Mouse (Mus musculus) olfactory bulb, adult 2 months (tissue): ENCODE results near the gene 1700019D03Rik. TPM values are rescaled to one million over a fixed set of nuclear protein-coding genes. Genes with fewer than 3 reads are reported as not detected.

Source experiments
- H3K27ac ChIP-seq: fragments of 200-500 bp; 2 replicates; pipeline ENCODE4 v1.5.1; 2012; ENCODE audit warnings: low read depth, low read length; ENCODE audit not compliant: insufficient read depth
- H3K4me1 ChIP-seq: fragments of 200-500 bp; 2 replicates; pipeline ENCODE4 v1.6.1; 2012; ENCODE audit warnings: low read length; ENCODE audit not compliant: control insufficient read depth, insufficient read depth
- H3K4me3 ChIP-seq: fragments of 200-500 bp; 2 replicates; pipeline ENCODE4 v1.5.1; 2012; ENCODE audit warnings: mild to moderate bottlenecking, low read depth, low read length, moderate library complexity; ENCODE audit not compliant: insufficient read depth
- CTCF ChIP-seq: fragments of 200-500 bp; IDR thresholded peaks from 2 replicates; pipeline ENCODE4 v1.5.1; 2012; ENCODE audit warnings: low read depth, mild to moderate bottlenecking, low read length, moderate library complexity; ENCODE audit not compliant: insufficient read depth
- POLR2A ChIP-seq: fragments of 200-500 bp; IDR thresholded peaks from 2 replicates; pipeline ENCODE4 v1.6.1; 2012; ENCODE audit warnings: mild to moderate bottlenecking, low read depth, low read length, moderate library complexity; ENCODE audit not compliant: insufficient read depth
- WGBS: fragments of 180-500 bp; shearing (Covaris S2); methylation state at CpG from one replicate; pipeline ENCODE4 v1.1.7; 2018; 5-methylcytosine and 5-hydroxymethylcytosine counted together
- polyA plus RNA-seq: library from polyadenylated mRNA; stranded (reverse); fragments of >200 nt; gene quantifications from 2 replicates; pipeline ENCODE4 v1.2.4, GENCODE M21; 2012; ENCODE audit warnings: low replicate concordance; ENCODE audit not compliant: missing spikeins, insufficient read depth, insufficient read length

The 1700019D03Rik gene
- polyA plus RNA-seq, 1 experiment = not detected

- no peak overlapping the region for H3K4me3 ChIP-seq
- no peak overlapping the region for H3K27ac ChIP-seq
- no peak for TF ChIP-seq CTCF
- no peak for TF ChIP-seq POLR2A
- no peaks in the 10 kb centered on the region for H3K4me1 ChIP-seq
These were observed 12.6 kb upstream of the 1700019D03Rik start for GRCm38 (mm10) chr1:53032550-53032949.

GRCm38 (mm10) chr1:53018746-53019505, 1.1 kb downstream of the 1700019D03Rik start:
- WGBS = 67% methylated on average over 3 of the region's 3 CpGs
- Histone ChIP-seq H3K4me3 (no peak overlapping the region), H3K4me1 (no peaks in the 10 kb centered on the region), H3K27ac (no peak overlapping the region)
- TF ChIP-seq CTCF (no peak), POLR2A (no peak)

GRCm38 (mm10) chr1:53015606-53016005, 4.4 kb downstream of the 1700019D03Rik start:
- Histone ChIP-seq H3K27ac (no peak overlapping the region), H3K4me3 (no peak overlapping the region), H3K4me1 (no peaks in the 10 kb centered on the region)
- WGBS = 35% methylated on average over 5 of the region's 5 CpGs
- TF ChIP-seq CTCF = no peak
- TF ChIP-seq POLR2A = no peak

- WGBS = 93% methylated on average over 6 of the region's 6 CpGs
- Histone ChIP-seq H3K4me3 (no peak overlapping the region), H3K4me1 (no peaks in the 10 kb centered on the region), H3K27ac (no peak overlapping the region)
- TF ChIP-seq CTCF = no peak
- TF ChIP-seq POLR2A = no peak
These were observed 5.3 kb downstream of the 1700019D03Rik start for GRCm38 (mm10) chr1:53014716-53015115.

GRCm38 (mm10) chr1:52986692-52987091, 33.3 kb downstream of the 1700019D03Rik start:
- Histone ChIP-seq H3K4me3 (no peak overlapping the region), H3K4me1 (peaks cover 8% of the 10 kb centered on the region), H3K27ac (peak overlapping the region; percentile 96)
- WGBS = 22% methylated on average over 5 of the region's 5 CpGs
- TF ChIP-seq CTCF (no peak), POLR2A (no peak)

GRCm38 (mm10) chr1:52973198-52973597, 46.8 kb downstream of the 1700019D03Rik start:
- peak overlapping the region; percentile 29; the same call in 1 of the 2 replicates for H3K27ac ChIP-seq
- H3K4me1 ChIP-seq = no peaks in the 10 kb centered on the region; the same call in 1 of the 2 replicates
- TF ChIP-seq POLR2A = no peak
- TF ChIP-seq CTCF = no peak
- 51% methylated on average over 5 of the region's 5 CpGs for WGBS
- H3K4me3 ChIP-seq = no peak overlapping the region

GRCm38 (mm10) chr1:52971881-52972503, 48.0 kb downstream of the 1700019D03Rik start:
- TF ChIP-seq CTCF = no peak
- no peak for TF ChIP-seq POLR2A
- 80% methylated on average over 2 of the region's 2 CpGs for WGBS
- Histone ChIP-seq H3K4me1 (no peaks in the 10 kb centered on the region; the same call in 1 of the 2 replicates), H3K27ac (no peak overlapping the region), H3K4me3 (no peak overlapping the region)

GRCm38 (mm10) chr1:52964581-52964980, 55.4 kb downstream of the 1700019D03Rik start:
- no peak for TF ChIP-seq CTCF
- no peak for TF ChIP-seq POLR2A
- H3K4me1 ChIP-seq = no peaks in the 10 kb centered on the region
- WGBS = 82% methylated on average over 8 of the region's 8 CpGs
- H3K27ac ChIP-seq = no peak overlapping the region
- H3K4me3 ChIP-seq = no peak overlapping the region

- TF ChIP-seq CTCF (no peak), POLR2A (no peak)
- Histone ChIP-seq H3K4me1 (no peaks in the 10 kb centered on the region), H3K27ac (no peak overlapping the region), H3K4me3 (no peak overlapping the region)
- WGBS = 93% methylated on average over 2 of the region's 2 CpGs
These were observed 56.9 kb downstream of the 1700019D03Rik start for GRCm38 (mm10) chr1:52963097-52963496.
